Mouse (Mus musculus): ENCODE measurements around the gene Cd37.

Cd37 gene

GRCm38 (mm10) chr7:45238723-45239496 lies at the start of gene Cd37:
Gene Cd37 (minus strand): TSS chr7:45239115.
- H3K27me3 ChIP-seq (ENCODE audit: insufficient read depth, low read length), result peaks cover 7% of the 10 kb centered on the region
- H3K36me3 ChIP-seq (ENCODE audit: insufficient read depth, low read length), result no peaks in the 10 kb centered on the region
- peaks cover 76% of the 10 kb centered on the region for H3K4me1 ChIP-seq (replicated peaks; ENCODE audit: low read depth, low read length)
- no peak for TF ChIP-seq CTCF (conservative IDR thresholded peaks at IDR 0.05; ENCODE audit: low read length)
- TF ChIP-seq NANOG (IDR thresholded peaks at IDR 0.05; ENCODE audit: borderline replicate concordance, low read length), result no peak
- no peak for TF ChIP-seq POU5F1 (IDR thresholded peaks at IDR 0.05; ENCODE audit: borderline replicate concordance, low read length)
- peak within 1 kb of the TSS; percentile 55 for H3K4me3 ChIP-seq (replicated peaks; ENCODE audit: low read length)
- H3K9me3 ChIP-seq (ENCODE audit: low read length), result no peaks in the 10 kb centered on the region

- no peak overlapping the region for H3K4me3 ChIP-seq (replicated peaks; ENCODE audit: low read length)
- peaks cover under 1% of the 10 kb centered on the region; the same call in 1 of the 2 replicates for H3K9me3 ChIP-seq (ENCODE audit: low read length)
- peaks cover 36% of the 10 kb centered on the region for H3K4me1 ChIP-seq (replicated peaks; ENCODE audit: low read depth, low read length)
- peaks cover 19% of the 10 kb centered on the region for H3K27me3 ChIP-seq (ENCODE audit: insufficient read depth, low read length)
- TF ChIP-seq NANOG (IDR thresholded peaks at IDR 0.05; ENCODE audit: borderline replicate concordance, low read length) (no peak), CTCF (conservative IDR thresholded peaks at IDR 0.05; ENCODE audit: low read length) (no peak), POU5F1 (IDR thresholded peaks at IDR 0.05; ENCODE audit: borderline replicate concordance, low read length) (no peak)
- H3K36me3 ChIP-seq (ENCODE audit: insufficient read depth, low read length), result no peaks in the 10 kb centered on the region
These were observed 47.6 kb upstream of the Cd37 start for GRCm38 (mm10) chr7:45286486-45286885.

- Histone ChIP-seq H3K9me3 (ENCODE audit: low read length) (no peaks in the 10 kb centered on the region), H3K4me3 (replicated peaks; ENCODE audit: low read length) (peak within 1 kb of the TSS; percentile 81), H3K4me1 (replicated peaks; ENCODE audit: low read depth, low read length) (peaks cover 34% of the 10 kb centered on the region), H3K36me3 (ENCODE audit: insufficient read depth, low read length) (no peaks in the 10 kb centered on the region), H3K27me3 (ENCODE audit: insufficient read depth, low read length) (peaks cover 6% of the 10 kb centered on the region)
- no peak for TF ChIP-seq NANOG (IDR thresholded peaks at IDR 0.05; ENCODE audit: borderline replicate concordance, low read length)
- TF ChIP-seq POU5F1 (IDR thresholded peaks at IDR 0.05; ENCODE audit: borderline replicate concordance, low read length), result no peak
- no peak for TF ChIP-seq CTCF (conservative IDR thresholded peaks at IDR 0.05; ENCODE audit: low read length)
These were observed 38.3 kb upstream of the Cd37 start, which contains the start of gene Slc6a21 for GRCm38 (mm10) chr7:45277136-45277760. Gene Slc6a21 (plus strand): TSS chr7:45277513.

- Histone ChIP-seq H3K27me3 (ENCODE audit: insufficient read depth, low read length) (peaks cover 7% of the 10 kb centered on the region; the same call in 1 of the 2 replicates), H3K9me3 (ENCODE audit: low read length) (peaks cover 3% of the 10 kb centered on the region; the same call in 1 of the 2 replicates), H3K36me3 (ENCODE audit: insufficient read depth, low read length) (no peaks in the 10 kb centered on the region), H3K4me1 (replicated peaks; ENCODE audit: low read depth, low read length) (peaks cover 41% of the 10 kb centered on the region), H3K4me3 (replicated peaks; ENCODE audit: low read length) (peak overlapping the region; percentile 32)
- TF ChIP-seq CTCF (conservative IDR thresholded peaks at IDR 0.05; ENCODE audit: low read length), result no peak
- no peak for TF ChIP-seq POU5F1 (IDR thresholded peaks at IDR 0.05; ENCODE audit: borderline replicate concordance, low read length)
- TF ChIP-seq NANOG (IDR thresholded peaks at IDR 0.05; ENCODE audit: borderline replicate concordance, low read length), result no peak
These were observed 34.8 kb upstream of the Cd37 start for GRCm38 (mm10) chr7:45273672-45274071.

GRCm38 (mm10) chr7:45272786-45273412 lies 34.0 kb upstream of the Cd37 start:
- H3K4me1 ChIP-seq (replicated peaks; ENCODE audit: low read depth, low read length), result peaks cover 49% of the 10 kb centered on the region
- H3K9me3 ChIP-seq (ENCODE audit: low read length), result peaks cover 3% of the 10 kb centered on the region; the same call in 1 of the 2 replicates
- H3K36me3 ChIP-seq (ENCODE audit: insufficient read depth, low read length), result no peaks in the 10 kb centered on the region
- H3K27me3 ChIP-seq (ENCODE audit: insufficient read depth, low read length), result peaks cover 8% of the 10 kb centered on the region; the same call in 1 of the 2 replicates
- H3K4me3 ChIP-seq (replicated peaks; ENCODE audit: low read length), result peak overlapping the region; percentile 32
- TF ChIP-seq NANOG (IDR thresholded peaks at IDR 0.05; ENCODE audit: borderline replicate concordance, low read length) (no peak), CTCF (conservative IDR thresholded peaks at IDR 0.05; ENCODE audit: low read length) (no peak), POU5F1 (IDR thresholded peaks at IDR 0.05; ENCODE audit: borderline replicate concordance, low read length) (no peak)

- Histone ChIP-seq H3K4me3 (replicated peaks; ENCODE audit: low read length) (no peak overlapping the region), H3K36me3 (ENCODE audit: insufficient read depth, low read length) (no peaks in the 10 kb centered on the region), H3K9me3 (ENCODE audit: low read length) (no peaks in the 10 kb centered on the region), H3K27me3 (ENCODE audit: insufficient read depth, low read length) (0 out of 2 replicates have a peak, but pooled peaks cover 2% of the 10 kb centered on the region), H3K4me1 (replicated peaks; ENCODE audit: low read depth, low read length) (peaks cover 49% of the 10 kb centered on the region)
- TF ChIP-seq CTCF (conservative IDR thresholded peaks at IDR 0.05; ENCODE audit: low read length) (no peak), NANOG (IDR thresholded peaks at IDR 0.05; ENCODE audit: borderline replicate concordance, low read length) (no peak), POU5F1 (IDR thresholded peaks at IDR 0.05; ENCODE audit: borderline replicate concordance, low read length) (no peak)
These were observed 26.6 kb upstream of the Cd37 start for GRCm38 (mm10) chr7:45265518-45265917.

GRCm38 (mm10) chr7:45264348-45264747 lies 25.4 kb upstream of the Cd37 start:
- peaks cover 49% of the 10 kb centered on the region for H3K4me1 ChIP-seq (replicated peaks; ENCODE audit: low read depth, low read length)
- no peaks in the 10 kb centered on the region for H3K9me3 ChIP-seq (ENCODE audit: low read length)
- TF ChIP-seq POU5F1 (IDR thresholded peaks at IDR 0.05; ENCODE audit: borderline replicate concordance, low read length) (no peak), CTCF (conservative IDR thresholded peaks at IDR 0.05; ENCODE audit: low read length) (no peak), NANOG (IDR thresholded peaks at IDR 0.05; ENCODE audit: borderline replicate concordance, low read length) (no peak)
- no peak overlapping the region for H3K4me3 ChIP-seq (replicated peaks; ENCODE audit: low read length)
- H3K27me3 ChIP-seq (ENCODE audit: insufficient read depth, low read length), result 0 out of 2 replicates have a peak, but pooled peaks cover 2% of the 10 kb centered on the region
- H3K36me3 ChIP-seq (ENCODE audit: insufficient read depth, low read length), result no peaks in the 10 kb centered on the region

GRCm38 (mm10) chr7:45263006-45263607 lies 24.2 kb upstream of the Cd37 start:
- Histone ChIP-seq H3K36me3 (ENCODE audit: insufficient read depth, low read length) (no peaks in the 10 kb centered on the region), H3K4me1 (replicated peaks; ENCODE audit: low read depth, low read length) (peaks cover 37% of the 10 kb centered on the region), H3K4me3 (replicated peaks; ENCODE audit: low read length) (no peak overlapping the region), H3K27me3 (ENCODE audit: insufficient read depth, low read length) (no peaks in the 10 kb centered on the region), H3K9me3 (ENCODE audit: low read length) (no peaks in the 10 kb centered on the region)
- TF ChIP-seq POU5F1 (IDR thresholded peaks at IDR 0.05; ENCODE audit: borderline replicate concordance, low read length), result no peak

Measured in E14TG2a.4 (cell line).